Mouse (Mus musculus): ENCODE measurements around the gene Vsig8. TPM values are rescaled to one million over a fixed set of nuclear protein-coding genes. Genes with fewer than 3 reads are reported as not detected.
A peak's percentile ranks its signal among the peaks of the same experiment; 100 is the strongest.

Vsig8 gene
- polyA plus RNA-seq, 1 experiment from 2014 or later: 0.24 TPM

- no peak for TF ChIP-seq CTCF (IDR thresholded peaks at IDR 0.05; ENCODE audit: low read depth)
- WGBS: 36% methylated on average over 4 of the region's 4 CpGs
- DNase-seq (no peak), ATAC-seq (ENCODE audit: insufficient read depth) (no peak; the same call in 1 of the 2 replicates)
- Histone ChIP-seq H3K36me3 (ENCODE audit: insufficient read depth) (no peaks in the 10 kb centered on the region), H3K9me3 (ENCODE audit: low read depth, low read length) (no peaks in the 10 kb centered on the region), H3K4me3 (ENCODE audit: low read depth, low read length) (no peak overlapping the region), H3K9ac (no peak overlapping the region), H3K27me3 (ENCODE audit: insufficient read depth, low read length) (peaks cover 20% of the 10 kb centered on the region), H3K27ac (ENCODE audit: low read depth) (no peak overlapping the region), H3K4me2 (no peak overlapping the region), H3K4me1 (ENCODE audit: insufficient read depth) (no peaks in the 10 kb centered on the region; the same call in 1 of the 2 replicates)
Observed at GRCm38 (mm10) chr1:172585026-172585425, 29.3 kb downstream of the Vsig8 start.

- Histone ChIP-seq H3K4me3 (ENCODE audit: low read depth, low read length) (no peak overlapping the region), H3K9ac (no peak overlapping the region), H3K27ac (ENCODE audit: low read depth) (no peak overlapping the region), H3K36me3 (ENCODE audit: insufficient read depth) (no peaks in the 10 kb centered on the region), H3K9me3 (ENCODE audit: low read depth, low read length) (no peaks in the 10 kb centered on the region), H3K27me3 (ENCODE audit: insufficient read depth, low read length) (peaks cover 20% of the 10 kb centered on the region), H3K4me2 (no peak overlapping the region), H3K4me1 (ENCODE audit: insufficient read depth) (no peaks in the 10 kb centered on the region; the same call in 1 of the 2 replicates)
- no peak for TF ChIP-seq CTCF (IDR thresholded peaks at IDR 0.05; ENCODE audit: low read depth)
- DNase-seq (peak; percentile 7), ATAC-seq (ENCODE audit: insufficient read depth) (0 out of 2 replicates have a peak, but pooled peaks have one; percentile 39)
- 24% methylated on average over 26 of the region's 26 CpGs for WGBS
Observed at GRCm38 (mm10) chr1:172585612-172586567, 30.2 kb downstream of the Vsig8 start.

GRCm38 (mm10) chr1:172590385-172590784, 34.6 kb downstream of the Vsig8 start, which contains the start of gene Slamf8:
Gene Slamf8, minus strand, starts transcription at chr1:172590568.
- 67% methylated on average over 7 of the region's 7 CpGs for WGBS
- H3K4me3 ChIP-seq (ENCODE audit: low read depth, low read length): no peak within 1 kb of the TSS
- no peak for TF ChIP-seq CTCF (IDR thresholded peaks at IDR 0.05; ENCODE audit: low read depth)
- H3K27ac ChIP-seq (ENCODE audit: low read depth): no peak within 1 kb of the TSS
- no peaks in the 10 kb centered on the region; the same call in 1 of the 2 replicates for H3K4me1 ChIP-seq (ENCODE audit: insufficient read depth)
- DNase-seq (peak; percentile 23), ATAC-seq (ENCODE audit: insufficient read depth) (no peak)
- no peaks in the 10 kb centered on the region for H3K36me3 ChIP-seq (ENCODE audit: insufficient read depth)
- H3K27me3 ChIP-seq (ENCODE audit: insufficient read depth, low read length): peaks cover 8% of the 10 kb centered on the region; the same call in 1 of the 2 replicates
- H3K9me3 ChIP-seq (ENCODE audit: low read depth, low read length): no peaks in the 10 kb centered on the region
- H3K9ac ChIP-seq: no peak within 1 kb of the TSS
- H3K4me2 ChIP-seq: no peak within 1 kb of the TSS

- no peak for DNase-seq
- ATAC-seq (ENCODE audit: insufficient read depth): no peak
- Histone ChIP-seq H3K9me3 (ENCODE audit: low read depth, low read length) (no peaks in the 10 kb centered on the region), H3K27ac (ENCODE audit: low read depth) (no peak overlapping the region), H3K4me2 (no peak overlapping the region), H3K9ac (no peak overlapping the region), H3K4me3 (ENCODE audit: low read depth, low read length) (no peak overlapping the region), H3K36me3 (ENCODE audit: insufficient read depth) (no peaks in the 10 kb centered on the region), H3K4me1 (ENCODE audit: insufficient read depth) (no peaks in the 10 kb centered on the region), H3K27me3 (ENCODE audit: insufficient read depth, low read length) (no peaks in the 10 kb centered on the region)
- 56% methylated on average over 3 of the region's 3 CpGs for WGBS
- TF ChIP-seq CTCF (IDR thresholded peaks at IDR 0.05; ENCODE audit: low read depth): no peak
Observed at GRCm38 (mm10) chr1:172593321-172593720, 37.6 kb downstream of the Vsig8 start.

GRCm38 (mm10) chr1:172593956-172594355, 38.2 kb downstream of the Vsig8 start:
- Histone ChIP-seq H3K4me3 (ENCODE audit: low read depth, low read length) (no peak overlapping the region), H3K27ac (ENCODE audit: low read depth) (no peak overlapping the region), H3K4me1 (ENCODE audit: insufficient read depth) (no peaks in the 10 kb centered on the region), H3K27me3 (ENCODE audit: insufficient read depth, low read length) (no peaks in the 10 kb centered on the region), H3K4me2 (no peak overlapping the region), H3K9ac (no peak overlapping the region), H3K36me3 (ENCODE audit: insufficient read depth) (no peaks in the 10 kb centered on the region), H3K9me3 (ENCODE audit: low read depth, low read length) (no peaks in the 10 kb centered on the region)
- ATAC-seq (ENCODE audit: insufficient read depth) (no peak), DNase-seq (no peak)
- WGBS: 70% methylated on average over 2 of the region's 2 CpGs
- no peak for TF ChIP-seq CTCF (IDR thresholded peaks at IDR 0.05; ENCODE audit: low read depth)

GRCm38 (mm10) chr1:172594495-172594894, 38.8 kb downstream of the Vsig8 start:
- Histone ChIP-seq H3K27ac (ENCODE audit: low read depth) (no peak overlapping the region), H3K4me3 (ENCODE audit: low read depth, low read length) (no peak overlapping the region), H3K9ac (no peak overlapping the region), H3K36me3 (ENCODE audit: insufficient read depth) (no peaks in the 10 kb centered on the region), H3K4me1 (ENCODE audit: insufficient read depth) (no peaks in the 10 kb centered on the region), H3K4me2 (no peak overlapping the region), H3K27me3 (ENCODE audit: insufficient read depth, low read length) (no peaks in the 10 kb centered on the region), H3K9me3 (ENCODE audit: low read depth, low read length) (no peaks in the 10 kb centered on the region)
- TF ChIP-seq CTCF (IDR thresholded peaks at IDR 0.05; ENCODE audit: low read depth): peak; percentile 70
- ATAC-seq (ENCODE audit: insufficient read depth): no peak
- DNase-seq: peak; percentile 79

GRCm38 (mm10) chr1:172602326-172602725, 46.6 kb downstream of the Vsig8 start, which contains the start of gene Fcrl6:
Gene Fcrl6, minus strand, starts transcription at chr1:172602551.
- ATAC-seq (ENCODE audit: insufficient read depth) (no peak), DNase-seq (no peak)
- 52% methylated on average over 1 of the region's 1 CpGs for WGBS
- no peaks in the 10 kb centered on the region for H3K9me3 ChIP-seq (ENCODE audit: low read depth, low read length)
- H3K36me3 ChIP-seq (ENCODE audit: insufficient read depth): no peaks in the 10 kb centered on the region
- H3K4me3 ChIP-seq (ENCODE audit: low read depth, low read length): no peak within 1 kb of the TSS
- no peak within 1 kb of the TSS for H3K27ac ChIP-seq (ENCODE audit: low read depth)
- no peak within 1 kb of the TSS for H3K4me2 ChIP-seq
- no peak for TF ChIP-seq CTCF (IDR thresholded peaks at IDR 0.05; ENCODE audit: low read depth)
- H3K4me1 ChIP-seq (ENCODE audit: insufficient read depth): no peaks in the 10 kb centered on the region
- H3K27me3 ChIP-seq (ENCODE audit: insufficient read depth, low read length): no peaks in the 10 kb centered on the region
- H3K9ac ChIP-seq: no peak within 1 kb of the TSS

Measured in lung, embryonic 14.5 days (tissue).